Mouse (Mus musculus) heart, embryonic 12.5 days (tissue): Measurements from ENCODE around the gene Ifih1. TPM values are rescaled to one million over a fixed set of nuclear protein-coding genes. Genes with fewer than 3 reads are reported as not detected.

Experiments
- ATAC-seq: fragments of 200-750 bp; cut with Nextera tagmentation; 2 replicates; pipeline ENCODE4 v1.8.0; 2017; ENCODE audit warnings: moderate TSS enrichment, moderate library complexity; ENCODE audit not compliant: insufficient number of reproducible peaks, low FRiP score
- H3K27ac ChIP-seq: fragments of 300-500 bp; sonication (generic); 2 replicates; pipeline ENCODE4 v1.5.1; 2016; ENCODE audit warnings: mild to moderate bottlenecking, moderate library complexity; ENCODE audit not compliant: poor library complexity, severe bottlenecking
- H3K27me3 ChIP-seq: fragments of 300-500 bp; sonication (generic); replicated peaks from 2 replicates; pipeline ENCODE4 v1.6.1; 2016; ENCODE audit warnings: mild to moderate bottlenecking, moderate library complexity
- H3K36me3 ChIP-seq: fragments of 300-500 bp; sonication (generic); 2 replicates; pipeline ENCODE4 v1.6.1; 2016; ENCODE audit warnings: mild to moderate bottlenecking, moderate library complexity
- H3K4me1 ChIP-seq: fragments of 300-500 bp; sonication (generic); replicated peaks from 2 replicates; pipeline ENCODE4 v1.6.1; 2016; ENCODE audit warnings: mild to moderate bottlenecking
- H3K4me2 ChIP-seq: fragments of 300-500 bp; sonication (generic); 2 replicates; pipeline ENCODE4 v1.6.1; 2016; ENCODE audit warnings: mild to moderate bottlenecking, moderate library complexity
- H3K4me3 ChIP-seq: fragments of 300-500 bp; sonication (generic); 2 replicates; pipeline ENCODE4 v1.5.1; 2016; ENCODE audit warnings: mild to moderate bottlenecking
- H3K9ac ChIP-seq: fragments of 300-500 bp; sonication (generic); 2 replicates; pipeline ENCODE4 v1.6.1; 2016; ENCODE audit warnings: mild to moderate bottlenecking, moderate library complexity
- H3K9me3 ChIP-seq: fragments of 300-500 bp; sonication (generic); replicated peaks from 2 replicates; pipeline ENCODE4 v1.6.1; 2016; ENCODE audit warnings: mild to moderate bottlenecking, moderate library complexity
- WGBS: fragments of 180-500 bp; shearing (Covaris S2); methylation state at CpG from one replicate; pipeline ENCODE4 v1.1.7; 2016; 5-methylcytosine and 5-hydroxymethylcytosine counted together
- polyA plus RNA-seq: library from polyadenylated mRNA; unstranded; fragments of >200 nt; fragmentation: Nextera tagmentation; extraction: Ambion mirVana; gene quantifications from 2 replicates; pipeline ENCODE4 v1.2.1, GENCODE M21; 2016

The Ifih1 gene
- polyA plus RNA-seq, 1 experiment from 2014 or later: 1.6 TPM

DNA sequence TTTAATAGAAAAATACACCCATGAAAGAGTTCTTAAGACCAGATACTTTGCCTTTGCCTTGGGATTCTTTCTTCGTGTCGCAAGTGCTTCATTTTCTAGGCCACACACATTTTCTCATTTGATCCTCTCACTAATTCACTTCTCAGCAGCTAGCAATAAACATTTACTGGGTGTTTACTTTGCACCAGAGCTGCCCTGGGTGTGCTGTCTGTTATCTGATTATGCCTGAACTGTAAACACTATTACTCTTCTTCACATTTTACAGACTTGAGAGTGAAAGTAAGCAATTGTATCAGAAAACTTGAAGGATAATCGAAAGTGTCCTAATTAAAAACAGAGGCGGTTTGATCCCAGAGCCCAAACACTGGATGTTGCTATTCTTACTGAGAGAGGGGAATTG is 56.7 kb downstream of the Ifih1 start:
- H3K27me3 ChIP-seq: no peaks in the 10 kb centered on the region
- H3K4me3 ChIP-seq: no peak overlapping the region
- 75% methylated on average over 4 of the region's 4 CpGs for WGBS
- H3K4me2 ChIP-seq: no peak overlapping the region
- no peak overlapping the region for H3K27ac ChIP-seq
- no peaks in the 10 kb centered on the region for H3K4me1 ChIP-seq
- H3K36me3 ChIP-seq: no peaks in the 10 kb centered on the region
- H3K9me3 ChIP-seq: no peaks in the 10 kb centered on the region; the same call in 1 of the 2 replicates
- ATAC-seq: no peak
- H3K9ac ChIP-seq: no peak overlapping the region

DNA sequence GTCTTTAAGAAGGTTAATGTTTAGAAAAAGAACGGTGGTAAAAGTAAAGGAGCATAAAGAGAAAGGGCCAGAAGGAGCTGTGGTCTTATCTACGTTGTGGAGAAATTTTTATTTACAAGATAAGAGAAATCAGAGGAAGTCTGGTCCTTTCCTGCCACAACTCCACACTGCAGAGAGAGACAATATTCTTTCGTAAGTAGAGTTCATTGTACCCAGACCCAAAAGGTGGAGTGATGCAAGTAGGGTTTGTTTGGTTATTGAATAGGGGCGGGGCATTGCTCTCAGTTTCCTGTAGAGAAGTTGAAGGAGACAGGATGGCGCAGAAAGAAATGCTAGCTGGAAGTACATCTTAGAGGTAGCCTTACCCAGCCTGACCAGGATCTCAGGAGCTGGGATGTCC is 60.3 kb downstream of the Ifih1 start:
- Histone ChIP-seq H3K4me2 (no peak overlapping the region), H3K36me3 (no peaks in the 10 kb centered on the region), H3K9ac (no peak overlapping the region), H3K27ac (no peak overlapping the region), H3K27me3 (no peaks in the 10 kb centered on the region), H3K9me3 (no peaks in the 10 kb centered on the region), H3K4me3 (no peak overlapping the region), H3K4me1 (no peaks in the 10 kb centered on the region)
- no peak for ATAC-seq
- WGBS: 66% methylated on average over 5 of the region's 5 CpGs

DNA sequence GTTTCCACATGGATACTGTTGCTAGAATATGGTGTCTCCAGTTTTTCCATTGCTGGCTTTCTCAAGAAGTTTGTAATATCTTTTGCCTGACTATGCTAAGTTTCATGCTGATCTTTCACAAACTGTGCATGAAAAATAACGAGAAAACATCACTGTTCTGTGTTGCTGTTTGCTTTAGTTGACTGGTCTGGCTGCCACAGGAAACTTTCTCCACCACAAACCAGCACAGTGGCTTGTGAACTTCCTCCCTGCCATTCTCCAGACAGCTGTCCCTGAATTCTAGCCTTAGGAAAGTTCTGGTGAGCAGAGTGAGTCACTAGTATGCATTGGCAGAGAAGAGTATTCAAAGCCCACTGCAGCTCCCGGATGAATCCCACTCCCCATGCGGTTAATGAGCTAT is 71.1 kb downstream of the Ifih1 start:
- Histone ChIP-seq H3K9me3 (no peaks in the 10 kb centered on the region), H3K27ac (no peak overlapping the region), H3K4me1 (no peaks in the 10 kb centered on the region), H3K27me3 (no peaks in the 10 kb centered on the region), H3K36me3 (no peaks in the 10 kb centered on the region), H3K9ac (no peak overlapping the region), H3K4me3 (no peak overlapping the region), H3K4me2 (no peak overlapping the region)
- 68% methylated on average over 3 of the region's 3 CpGs for WGBS
- no peak for ATAC-seq

DNA sequence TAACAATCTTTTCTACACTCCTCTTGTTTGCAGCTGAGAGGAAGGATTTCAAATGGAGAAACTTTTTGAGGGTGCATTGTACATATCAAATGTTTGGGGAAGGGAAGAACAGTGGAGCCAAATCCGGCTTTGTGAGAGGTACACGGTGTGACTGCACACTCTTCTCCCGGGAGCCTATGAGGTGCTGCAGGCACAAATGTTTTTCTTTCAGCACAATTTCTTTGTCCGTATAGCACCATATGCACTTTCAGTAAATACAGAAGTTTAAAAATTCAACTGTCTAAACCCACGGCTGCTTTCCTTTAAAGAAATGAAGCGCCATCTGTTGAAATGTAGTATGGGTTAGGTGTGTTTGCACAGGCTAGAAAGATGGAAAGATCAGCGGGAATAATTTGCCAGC is 71.8 kb downstream of the Ifih1 start:
- no peak overlapping the region for H3K9ac ChIP-seq
- H3K27me3 ChIP-seq: no peaks in the 10 kb centered on the region
- H3K4me1 ChIP-seq: no peaks in the 10 kb centered on the region
- H3K4me3 ChIP-seq: no peak overlapping the region
- WGBS: 82% methylated on average over 7 of the region's 7 CpGs
- no peak for ATAC-seq
- H3K36me3 ChIP-seq: no peaks in the 10 kb centered on the region
- no peak overlapping the region for H3K27ac ChIP-seq
- H3K4me2 ChIP-seq: no peak overlapping the region
- no peaks in the 10 kb centered on the region for H3K9me3 ChIP-seq

DNA sequence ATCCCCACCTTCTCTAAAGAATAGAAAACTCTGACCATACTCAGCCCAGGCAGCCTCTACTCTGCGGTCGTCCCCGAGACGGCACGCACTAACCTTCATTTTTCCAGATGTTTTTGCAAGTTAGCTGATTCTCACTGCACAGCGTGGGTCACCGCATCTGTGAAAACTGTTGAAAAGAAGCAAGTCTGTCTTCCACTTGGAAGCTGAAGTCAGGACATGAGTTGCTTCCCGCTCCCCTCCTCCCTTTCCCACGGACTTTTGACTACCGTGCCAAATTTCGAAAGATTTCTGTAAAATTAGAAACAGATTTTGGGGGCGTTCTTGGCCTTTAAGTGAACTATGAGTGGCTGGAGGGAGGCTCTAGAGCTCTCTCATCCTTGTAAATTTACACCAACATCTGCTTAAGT is 72.3 kb downstream of the Ifih1 start, which contains the start of gene Fap:
Gene Fap, minus strand, starts transcription at position 323 of the 407 bp plus-strand sequence.
- Histone ChIP-seq H3K4me2 (no peak within 1 kb of the TSS), H3K4me1 (no peaks in the 10 kb centered on the region), H3K27ac (no peak within 1 kb of the TSS), H3K27me3 (no peaks in the 10 kb centered on the region), H3K4me3 (no peak within 1 kb of the TSS), H3K36me3 (no peaks in the 10 kb centered on the region), H3K9me3 (no peaks in the 10 kb centered on the region), H3K9ac (no peak within 1 kb of the TSS)
- ATAC-seq: no peak
- 74% methylated on average over 12 of the region's 12 CpGs for WGBS

DNA sequence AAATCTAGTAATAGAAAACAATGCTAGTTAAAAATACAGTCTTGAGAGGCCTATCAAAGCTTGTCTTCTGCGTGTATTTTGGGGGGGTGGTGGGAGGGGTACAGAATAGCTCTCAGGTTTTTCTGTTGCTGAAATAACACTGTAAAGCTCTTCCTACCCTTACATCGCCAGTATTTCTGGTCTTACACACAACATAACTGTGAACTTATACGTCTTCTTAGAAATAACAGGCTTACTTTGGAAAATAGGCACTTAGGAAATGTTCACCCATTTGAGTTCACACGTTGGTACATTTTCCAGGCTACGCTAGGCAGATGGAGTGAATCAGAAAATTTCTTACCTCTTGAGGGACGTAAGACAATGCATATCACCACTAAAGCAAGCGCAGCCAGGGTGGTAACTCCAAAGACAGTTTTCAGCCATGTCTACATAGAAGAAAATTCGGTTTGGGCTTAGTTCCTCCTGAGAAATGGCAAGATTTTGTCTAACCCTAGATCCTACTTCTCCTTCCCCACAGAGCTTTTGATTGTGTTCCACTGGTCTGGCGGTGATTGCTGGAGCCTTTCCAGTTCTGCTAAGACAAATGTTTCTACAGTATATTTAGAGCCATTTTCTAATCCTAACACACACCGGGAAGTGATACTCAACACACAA is 72.8 kb downstream of the Ifih1 start:
- ATAC-seq: no peak
- Histone ChIP-seq H3K4me3 (no peak overlapping the region), H3K9ac (no peak overlapping the region), H3K9me3 (no peaks in the 10 kb centered on the region), H3K27me3 (no peaks in the 10 kb centered on the region), H3K27ac (no peak overlapping the region), H3K4me1 (no peaks in the 10 kb centered on the region), H3K36me3 (no peaks in the 10 kb centered on the region), H3K4me2 (no peak overlapping the region)
- WGBS: 79% methylated on average over 10 of the region's 10 CpGs

DNA sequence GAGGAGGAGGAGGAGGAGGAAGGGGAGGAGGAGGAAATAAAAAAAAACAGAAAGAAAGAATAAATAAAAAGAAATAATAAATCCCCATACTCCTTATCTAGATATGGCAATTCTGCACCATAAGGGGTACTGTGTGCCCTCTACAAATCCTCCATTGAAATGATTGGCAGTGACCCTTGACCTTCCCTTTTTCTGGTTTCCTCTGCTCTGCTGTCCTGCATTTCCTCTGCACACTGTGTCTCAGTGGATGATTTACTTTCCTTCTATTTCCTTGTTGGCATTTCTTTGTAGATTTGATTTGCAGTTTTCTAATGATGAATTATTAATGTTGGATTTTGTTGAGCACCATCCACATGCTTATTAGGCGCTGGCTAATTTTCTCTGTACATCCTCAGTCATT is 81.4 kb downstream of the Ifih1 start:
- no peaks in the 10 kb centered on the region for H3K4me1 ChIP-seq
- no peak overlapping the region for H3K9ac ChIP-seq

DNA sequence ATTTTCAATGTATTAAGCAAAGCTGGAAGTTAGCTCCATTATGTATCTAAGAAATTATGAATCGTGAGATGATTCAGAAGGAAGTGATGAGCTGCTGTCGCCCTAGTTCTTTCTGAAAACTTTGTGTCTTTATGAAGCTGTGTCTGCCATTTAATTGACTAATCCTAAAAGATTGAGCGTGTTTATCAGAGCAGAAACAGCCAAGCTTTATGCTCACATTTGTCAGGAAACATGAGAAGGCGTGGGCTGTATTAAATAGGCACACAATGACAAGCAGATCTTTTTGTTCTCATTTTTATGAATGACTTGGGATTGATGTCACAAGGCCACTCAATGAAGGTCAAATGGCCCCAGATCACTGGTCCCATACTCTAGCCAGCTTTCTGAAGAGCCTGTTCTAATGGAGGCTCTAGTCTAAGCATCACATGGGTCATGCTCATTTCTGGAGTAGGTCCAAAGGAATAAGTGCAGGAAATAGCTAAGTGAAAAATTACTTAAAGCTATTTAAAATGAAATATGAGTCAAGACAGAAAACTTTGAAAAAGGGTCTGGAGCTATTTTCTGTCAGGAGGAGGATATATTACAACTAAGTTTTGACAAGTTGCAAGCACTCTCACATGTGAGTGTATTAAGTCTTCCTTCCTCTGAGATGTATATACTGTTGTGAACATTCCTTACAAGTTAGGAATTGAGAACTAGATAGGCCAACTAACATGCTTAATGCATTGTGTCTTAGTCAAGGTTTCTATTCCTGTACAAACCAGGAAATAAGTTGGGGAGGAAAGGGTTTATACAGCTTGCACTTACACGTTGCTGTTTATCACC is 83.2 kb downstream of the Ifih1 start:
- Histone ChIP-seq H3K4me3 (no peak overlapping the region), H3K9me3 (no peaks in the 10 kb centered on the region), H3K9ac (no peak overlapping the region), H3K4me2 (no peak overlapping the region), H3K27me3 (no peaks in the 10 kb centered on the region), H3K27ac (no peak overlapping the region), H3K36me3 (no peaks in the 10 kb centered on the region), H3K4me1 (no peaks in the 10 kb centered on the region)
- ATAC-seq: no peak
- WGBS: 67% methylated on average over 5 of the region's 5 CpGs

More for the DNA sequence above, 81.4 kb downstream of the Ifih1 start:
- H3K9me3 ChIP-seq: no peaks in the 10 kb centered on the region
- WGBS: 83% methylated on average over 1 of the region's 1 CpGs
- no peaks in the 10 kb centered on the region for H3K36me3 ChIP-seq
- no peak overlapping the region for H3K4me2 ChIP-seq
- H3K27ac ChIP-seq: no peak overlapping the region
- no peak overlapping the region for H3K4me3 ChIP-seq
- H3K27me3 ChIP-seq: no peaks in the 10 kb centered on the region
- no peak for ATAC-seq

DNA sequence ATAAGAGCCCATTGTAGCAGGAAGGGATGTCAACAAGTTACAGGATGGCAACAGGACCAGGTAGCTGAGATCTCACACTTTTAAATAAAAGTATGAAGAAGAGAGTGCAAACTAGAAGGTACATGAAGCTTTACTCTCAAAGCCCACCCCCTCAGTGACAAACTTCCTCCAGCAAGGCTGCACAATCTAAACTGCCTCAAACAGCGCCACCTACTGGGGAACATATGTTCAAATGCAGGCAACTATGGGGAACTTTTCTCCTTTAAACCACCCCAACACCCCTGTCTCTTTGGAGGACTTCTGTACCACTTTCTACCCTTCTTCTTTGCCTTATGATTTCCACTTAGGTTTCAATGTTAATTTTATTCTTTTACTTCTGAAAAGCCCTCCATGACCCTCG is 88.6 kb downstream of the Ifih1 start:
- H3K9ac ChIP-seq: no peak overlapping the region
- no peak overlapping the region for H3K4me2 ChIP-seq
- H3K4me3 ChIP-seq: no peak overlapping the region
- ATAC-seq: no peak
- H3K27me3 ChIP-seq: no peaks in the 10 kb centered on the region
- 63% methylated on average over 2 of the region's 2 CpGs for WGBS
- H3K36me3 ChIP-seq: no peaks in the 10 kb centered on the region
- no peak overlapping the region for H3K27ac ChIP-seq
- no peaks in the 10 kb centered on the region for H3K4me1 ChIP-seq
- H3K9me3 ChIP-seq: no peaks in the 10 kb centered on the region

DNA sequence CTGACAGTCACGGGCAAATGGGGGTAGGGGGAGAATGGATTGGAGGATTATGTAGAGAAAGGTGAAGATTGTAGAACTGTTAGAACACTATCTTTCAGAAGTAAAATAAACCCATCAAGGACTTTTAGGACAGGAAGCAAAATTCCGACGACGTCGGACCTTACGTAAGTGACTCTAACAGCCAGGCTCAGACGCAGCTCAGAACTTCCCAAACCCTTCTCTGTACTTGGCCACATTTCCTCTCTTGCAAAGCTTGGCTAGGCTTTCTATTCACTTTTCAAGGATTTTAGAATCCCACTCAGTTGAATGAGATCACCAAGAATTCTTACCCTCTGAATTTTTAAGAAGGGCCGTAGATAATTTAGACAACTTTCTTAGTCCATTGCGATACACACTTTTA is 89.7 kb downstream of the Ifih1 start:
- no peaks in the 10 kb centered on the region for H3K4me1 ChIP-seq
- ATAC-seq: no peak
- H3K4me2 ChIP-seq: no peak overlapping the region
- H3K9ac ChIP-seq: no peak overlapping the region
- H3K27ac ChIP-seq: no peak overlapping the region
- 87% methylated on average over 9 of the region's 9 CpGs for WGBS
- H3K27me3 ChIP-seq: no peaks in the 10 kb centered on the region
- no peak overlapping the region for H3K4me3 ChIP-seq
- H3K9me3 ChIP-seq: no peaks in the 10 kb centered on the region
- H3K36me3 ChIP-seq: no peaks in the 10 kb centered on the region

DNA sequence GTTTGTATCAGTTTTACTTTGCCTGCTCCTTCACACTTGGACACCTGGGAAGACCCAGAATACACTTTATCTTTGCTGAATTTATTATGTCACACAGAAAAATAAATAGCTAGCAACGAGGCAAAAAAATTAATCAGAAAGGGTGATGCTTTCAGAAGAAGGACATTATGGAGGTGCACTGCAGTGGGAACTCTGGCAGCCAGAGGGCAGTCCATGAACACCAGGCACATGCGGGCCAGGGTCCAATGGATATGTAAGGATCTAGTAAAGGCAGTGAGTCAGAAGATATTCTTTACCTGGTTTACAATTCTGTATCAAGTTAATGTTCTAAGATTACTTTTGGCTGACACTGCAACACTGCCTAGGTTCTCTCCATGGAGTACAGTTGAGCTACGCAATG is 96.4 kb downstream of the Ifih1 start:
- H3K36me3 ChIP-seq: no peaks in the 10 kb centered on the region
- ATAC-seq: no peak
- no peak overlapping the region for H3K9ac ChIP-seq
- H3K4me2 ChIP-seq: no peak overlapping the region
- no peak overlapping the region for H3K27ac ChIP-seq
- H3K4me1 ChIP-seq: no peaks in the 10 kb centered on the region
- 63% methylated on average over 3 of the region's 3 CpGs for WGBS
- H3K4me3 ChIP-seq: no peak overlapping the region
- H3K27me3 ChIP-seq: no peaks in the 10 kb centered on the region
- no peaks in the 10 kb centered on the region for H3K9me3 ChIP-seq
